Mouse (Mus musculus): ENCODE results near the gene Inafm1. TPM values are rescaled to one million over a fixed set of nuclear protein-coding genes. Genes with fewer than 3 reads are reported as not detected.
A peak's percentile ranks its signal among the peaks of the same experiment; 100 is the strongest.

The Inafm1 gene
- polyA plus RNA-seq (2015; fragmentation: Nextera tagmentation; extraction: Ambion mirVana), result 29.6 and 32.8 TPM in 2 replicates

DNA sequence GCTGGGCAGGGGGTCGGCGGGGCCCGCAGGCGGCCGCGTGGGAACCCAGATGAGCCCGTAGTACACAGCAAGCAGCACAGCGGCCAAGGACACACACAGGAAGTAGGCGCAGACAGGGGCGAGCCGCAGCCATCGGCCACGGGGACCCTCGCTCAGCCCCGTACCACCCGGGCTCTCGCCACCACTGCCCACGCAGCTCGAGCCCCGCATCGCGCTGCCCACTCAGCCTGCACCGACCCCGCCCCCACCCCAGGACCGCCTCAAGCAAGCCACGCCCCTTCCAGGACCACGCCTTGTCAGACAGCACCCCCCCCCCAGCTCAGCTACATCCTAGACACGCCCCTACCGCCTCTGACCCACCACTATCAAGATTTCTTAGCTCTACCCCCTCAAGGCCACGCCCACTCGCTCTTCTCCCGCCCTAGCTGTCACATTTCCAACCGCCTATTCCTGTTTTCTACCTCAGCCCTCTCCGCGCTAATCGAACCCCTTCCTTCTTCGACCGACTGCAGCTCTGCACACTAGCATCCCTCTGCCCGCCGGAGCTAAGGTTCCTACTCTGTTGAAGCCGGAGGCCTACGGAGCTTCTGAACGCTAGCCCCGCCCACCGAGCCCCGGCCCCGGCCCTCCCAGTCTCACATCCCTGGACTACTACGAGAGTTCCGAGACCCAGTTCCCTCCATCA is at the start of gene Inafm1:
TSS of gene Inafm1 (minus strand) at position 537 of the 685 bp plus-strand sequence.
- WGBS, result 1% methylated on average over 34 of the region's 49 CpGs

DNA sequence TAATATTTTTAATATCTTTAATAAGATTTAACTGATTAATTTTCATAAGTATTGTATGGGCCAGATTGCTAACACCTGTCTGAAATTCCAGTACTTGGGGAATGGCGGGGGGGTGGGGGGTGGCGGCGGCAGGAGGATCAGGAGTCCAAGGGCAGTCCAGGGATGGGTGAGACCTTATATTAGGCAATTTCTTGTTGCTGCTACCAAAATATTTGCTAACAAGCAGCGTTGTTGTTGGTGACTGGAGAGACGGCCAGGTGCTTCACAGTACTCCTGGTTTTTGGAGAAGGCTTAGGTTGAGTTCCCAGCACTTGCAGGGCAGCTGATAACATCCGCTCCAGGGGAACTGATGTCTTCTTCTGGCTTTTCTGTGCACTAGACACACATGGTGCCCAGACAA is 47.1 kb upstream of the Inafm1 start:
- 0 out of 2 replicates have a peak, but pooled peaks cover 3% of the 10 kb centered on the region for H3K36me3 ChIP-seq
- WGBS, result 86% methylated on average over 6 of the region's 6 CpGs
- H3K4me3 ChIP-seq (replicated peaks), result no peak overlapping the region
- H3K27ac ChIP-seq (replicated peaks), result no peak overlapping the region
- no peaks in the 10 kb centered on the region for H3K4me1 ChIP-seq
- ATAC-seq (ENCODE audit: insufficient number of reproducible peaks, low FRiP score, low TSS enrichment, low read depth), result no peak
- no peaks in the 10 kb centered on the region for H3K27me3 ChIP-seq
- H3K4me2 ChIP-seq (replicated peaks), result no peak overlapping the region
- H3K9ac ChIP-seq, result no peak overlapping the region
- no peaks in the 10 kb centered on the region for H3K9me3 ChIP-seq (replicated peaks)

More for the DNA sequence above, at the start of gene Inafm1:
- H3K36me3 ChIP-seq, result peaks cover 32% of the 10 kb centered on the region
- H3K9ac ChIP-seq, result peak within 1 kb of the TSS; percentile 70
- no peaks in the 10 kb centered on the region for H3K9me3 ChIP-seq (replicated peaks)
- peak within 1 kb of the TSS; percentile 72 for H3K4me3 ChIP-seq (replicated peaks)
- ATAC-seq (ENCODE audit: insufficient number of reproducible peaks, low FRiP score, low TSS enrichment, low read depth), result peak; percentile 88
- peak within 1 kb of the TSS; percentile 98 for H3K27ac ChIP-seq (replicated peaks)
- H3K4me2 ChIP-seq (replicated peaks), result peak within 1 kb of the TSS; percentile 89
- no peaks in the 10 kb centered on the region for H3K27me3 ChIP-seq
- H3K4me1 ChIP-seq, result peaks cover 34% of the 10 kb centered on the region

DNA sequence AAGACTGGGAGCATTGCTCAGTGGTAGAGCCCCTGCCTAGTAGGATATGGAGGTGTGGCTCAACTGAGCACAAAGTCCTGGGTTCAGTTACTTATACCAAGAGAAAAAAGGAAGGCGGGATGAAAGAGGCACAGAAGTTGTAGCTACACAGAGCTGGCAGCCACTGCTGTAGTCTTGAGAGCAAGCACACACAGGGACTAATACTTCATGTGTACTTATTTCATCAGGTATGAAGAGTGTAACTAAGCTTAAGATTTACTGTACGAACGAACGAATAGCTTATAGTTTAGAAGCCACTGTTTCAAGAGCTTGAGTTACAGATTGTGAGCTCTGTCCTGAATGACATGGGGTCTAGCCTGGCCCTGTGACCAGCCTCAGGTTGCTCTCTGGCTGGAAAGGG is 45.8 kb upstream of the Inafm1 start:
- H3K9me3 ChIP-seq (replicated peaks), result no peaks in the 10 kb centered on the region
- WGBS, result 92% methylated on average over 4 of the region's 4 CpGs
- peaks cover 3% of the 10 kb centered on the region for H3K4me1 ChIP-seq
- ATAC-seq (ENCODE audit: insufficient number of reproducible peaks, low FRiP score, low TSS enrichment, low read depth), result no peak
- H3K27ac ChIP-seq (replicated peaks), result no peak overlapping the region
- no peaks in the 10 kb centered on the region for H3K27me3 ChIP-seq
- no peak overlapping the region for H3K9ac ChIP-seq
- 0 out of 2 replicates have a peak, but pooled peaks cover 3% of the 10 kb centered on the region for H3K36me3 ChIP-seq
- no peak overlapping the region for H3K4me3 ChIP-seq (replicated peaks)
- no peak overlapping the region for H3K4me2 ChIP-seq (replicated peaks)

DNA sequence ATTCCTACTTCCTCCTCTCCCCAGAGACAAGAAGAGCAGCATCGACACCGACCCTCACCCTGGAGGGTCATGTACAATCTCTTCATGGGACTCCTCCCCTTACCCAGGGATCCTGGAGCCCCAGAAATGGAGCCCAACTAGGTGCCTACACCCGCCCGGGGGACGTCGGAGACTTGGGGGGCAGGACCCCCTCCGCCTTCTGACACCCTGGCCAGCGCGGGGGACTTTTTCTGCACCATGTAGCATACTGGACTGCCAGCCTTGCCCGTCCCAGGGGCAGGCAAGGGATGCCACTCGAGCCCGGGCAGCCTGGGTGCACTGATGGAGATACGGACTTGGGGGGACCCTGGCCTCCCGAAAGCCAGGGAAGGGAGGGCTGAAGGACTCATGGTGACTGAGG is 43.7 kb upstream of the Inafm1 start:
- no peaks in the 10 kb centered on the region for H3K9me3 ChIP-seq (replicated peaks)
- peaks cover 23% of the 10 kb centered on the region for H3K4me1 ChIP-seq
- H3K4me2 ChIP-seq (replicated peaks), result no peak overlapping the region
- ATAC-seq (ENCODE audit: insufficient number of reproducible peaks, low FRiP score, low TSS enrichment, low read depth), result no peak
- no peak overlapping the region for H3K27ac ChIP-seq (replicated peaks)
- H3K36me3 ChIP-seq, result 0 out of 2 replicates have a peak, but pooled peaks cover 3% of the 10 kb centered on the region
- WGBS, result 84% methylated on average over 14 of the region's 14 CpGs
- no peak overlapping the region for H3K4me3 ChIP-seq (replicated peaks)
- H3K9ac ChIP-seq, result no peak overlapping the region
- H3K27me3 ChIP-seq, result no peaks in the 10 kb centered on the region

DNA sequence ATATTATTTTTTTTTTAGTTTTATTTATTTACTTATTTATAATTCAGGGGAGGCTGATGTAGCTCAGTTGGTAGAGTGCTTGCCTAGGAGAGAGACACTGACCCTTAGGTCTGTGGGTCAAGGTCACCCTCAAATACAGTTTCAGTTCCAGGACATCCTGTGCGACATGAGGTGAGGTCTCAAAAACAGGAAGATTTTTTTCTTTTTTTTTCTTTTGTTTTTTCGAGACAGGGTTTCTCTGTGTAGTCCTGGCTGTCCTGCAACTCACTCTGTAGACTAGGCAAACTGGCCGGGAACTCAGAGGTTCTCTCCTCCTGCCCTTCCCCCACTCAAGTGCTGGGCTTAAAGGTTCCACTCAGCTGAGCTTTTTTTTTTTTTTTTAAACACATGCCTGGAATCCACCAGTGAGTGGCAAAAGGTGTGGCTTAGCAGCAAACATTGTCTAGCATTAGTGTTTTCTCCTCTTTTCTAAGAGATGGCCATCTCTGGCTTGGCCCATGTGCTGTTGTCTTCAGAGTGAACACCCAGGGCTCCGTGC is 41.9 kb upstream of the Inafm1 start:
- ATAC-seq (ENCODE audit: insufficient number of reproducible peaks, low FRiP score, low TSS enrichment, low read depth), result no peak
- H3K4me3 ChIP-seq (replicated peaks), result no peak overlapping the region
- 0 out of 2 replicates have a peak, but pooled peaks cover 3% of the 10 kb centered on the region for H3K36me3 ChIP-seq
- H3K9me3 ChIP-seq (replicated peaks), result no peaks in the 10 kb centered on the region
- H3K4me1 ChIP-seq, result peaks cover 41% of the 10 kb centered on the region
- 61% methylated on average over 4 of the region's 4 CpGs for WGBS
- no peak overlapping the region for H3K4me2 ChIP-seq (replicated peaks)
- no peaks in the 10 kb centered on the region; the same call in 1 of the 2 replicates for H3K27me3 ChIP-seq
- no peak overlapping the region for H3K27ac ChIP-seq (replicated peaks)
- H3K9ac ChIP-seq, result no peak overlapping the region

DNA sequence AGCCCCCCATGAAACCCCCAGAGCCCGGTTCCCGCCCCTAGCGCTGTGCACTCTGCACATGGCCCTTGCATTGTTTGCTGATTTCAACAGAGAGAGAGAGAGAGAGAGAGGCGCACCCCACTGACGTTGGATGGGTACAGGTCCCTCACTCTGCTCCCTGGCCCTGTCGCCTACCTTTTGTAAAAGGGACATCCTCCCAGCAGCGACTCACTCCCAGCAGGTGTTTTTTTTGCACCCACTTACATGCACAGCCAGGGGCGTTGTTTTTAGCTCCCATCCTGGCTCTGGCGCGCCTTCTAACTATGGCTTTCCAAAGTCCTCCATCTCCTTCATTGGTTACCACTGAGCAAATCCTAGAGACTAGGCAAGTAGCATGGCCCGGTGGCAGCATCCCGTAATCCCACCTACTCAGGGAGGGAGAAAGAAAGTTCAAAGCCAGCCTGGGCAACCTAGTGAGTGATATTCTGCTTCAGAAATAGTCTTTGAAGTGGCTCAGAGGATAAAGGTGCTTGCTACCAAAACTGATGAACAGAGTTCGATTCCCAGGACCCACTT is 40.9 kb upstream of the Inafm1 start:
- no peaks in the 10 kb centered on the region for H3K9me3 ChIP-seq (replicated peaks)
- H3K4me2 ChIP-seq (replicated peaks), result peak overlapping the region; percentile 99
- no peaks in the 10 kb centered on the region; the same call in 1 of the 2 replicates for H3K27me3 ChIP-seq
- WGBS, result 9% methylated on average over 13 of the region's 13 CpGs
- H3K4me3 ChIP-seq (replicated peaks), result peak overlapping the region; percentile 65
- peaks cover 51% of the 10 kb centered on the region for H3K4me1 ChIP-seq
- no peak for ATAC-seq (ENCODE audit: insufficient number of reproducible peaks, low FRiP score, low TSS enrichment, low read depth)
- peak overlapping the region; percentile 39 for H3K9ac ChIP-seq
- 0 out of 2 replicates have a peak, but pooled peaks cover 3% of the 10 kb centered on the region for H3K36me3 ChIP-seq
- peak overlapping the region; percentile 95 for H3K27ac ChIP-seq (replicated peaks)

DNA sequence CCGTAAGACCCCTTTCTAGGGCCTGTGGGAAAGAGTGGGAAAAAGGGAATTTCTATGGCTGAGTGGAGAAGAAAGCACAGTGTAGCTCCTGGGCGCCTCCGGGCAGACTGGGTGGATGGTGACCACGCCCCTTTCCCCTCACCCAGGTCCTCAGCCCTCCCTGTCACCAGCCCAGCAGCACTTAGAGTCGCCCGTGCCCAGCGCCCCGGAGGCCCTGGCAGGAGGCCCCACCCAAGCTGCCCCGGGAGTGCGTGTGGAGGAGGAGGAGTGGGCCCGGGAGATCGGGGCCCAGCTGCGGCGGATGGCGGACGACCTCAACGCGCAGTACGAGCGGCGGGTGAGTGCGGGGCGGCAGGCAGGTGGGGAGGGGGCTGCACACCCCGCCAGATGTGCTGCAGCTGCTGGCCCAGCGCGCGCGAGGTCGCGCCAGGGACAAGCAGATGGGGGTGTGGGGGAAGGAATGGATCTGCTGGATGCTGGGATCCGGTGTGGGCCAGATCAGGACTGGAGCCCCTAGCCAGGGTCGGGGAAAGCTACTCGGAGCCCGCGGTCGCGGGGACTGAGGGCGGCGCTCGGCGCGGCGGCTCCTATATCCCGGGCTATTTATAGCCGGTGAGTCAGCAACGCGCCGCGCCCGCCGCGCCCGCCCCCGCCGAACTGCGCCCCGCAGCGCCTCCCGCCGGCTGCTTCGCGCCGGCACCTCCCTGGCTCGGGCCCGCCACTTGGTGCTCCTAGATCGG is 40.2 kb upstream of the Inafm1 start:
- peak overlapping the region; percentile 99 for H3K4me2 ChIP-seq (replicated peaks)
- peaks cover 57% of the 10 kb centered on the region for H3K4me1 ChIP-seq
- peak overlapping the region; percentile 95 for H3K27ac ChIP-seq (replicated peaks)
- H3K9ac ChIP-seq, result peak overlapping the region; percentile 64
- under 1% methylated on average over 66 of the region's 66 CpGs for WGBS
- ATAC-seq (ENCODE audit: insufficient number of reproducible peaks, low FRiP score, low TSS enrichment, low read depth), result peak; percentile 68
- peak overlapping the region; percentile 65 for H3K4me3 ChIP-seq (replicated peaks)
- 0 out of 2 replicates have a peak, but pooled peaks cover 3% of the 10 kb centered on the region for H3K36me3 ChIP-seq
- no peaks in the 10 kb centered on the region; the same call in 1 of the 2 replicates for H3K27me3 ChIP-seq
- H3K9me3 ChIP-seq (replicated peaks), result no peaks in the 10 kb centered on the region

DNA sequence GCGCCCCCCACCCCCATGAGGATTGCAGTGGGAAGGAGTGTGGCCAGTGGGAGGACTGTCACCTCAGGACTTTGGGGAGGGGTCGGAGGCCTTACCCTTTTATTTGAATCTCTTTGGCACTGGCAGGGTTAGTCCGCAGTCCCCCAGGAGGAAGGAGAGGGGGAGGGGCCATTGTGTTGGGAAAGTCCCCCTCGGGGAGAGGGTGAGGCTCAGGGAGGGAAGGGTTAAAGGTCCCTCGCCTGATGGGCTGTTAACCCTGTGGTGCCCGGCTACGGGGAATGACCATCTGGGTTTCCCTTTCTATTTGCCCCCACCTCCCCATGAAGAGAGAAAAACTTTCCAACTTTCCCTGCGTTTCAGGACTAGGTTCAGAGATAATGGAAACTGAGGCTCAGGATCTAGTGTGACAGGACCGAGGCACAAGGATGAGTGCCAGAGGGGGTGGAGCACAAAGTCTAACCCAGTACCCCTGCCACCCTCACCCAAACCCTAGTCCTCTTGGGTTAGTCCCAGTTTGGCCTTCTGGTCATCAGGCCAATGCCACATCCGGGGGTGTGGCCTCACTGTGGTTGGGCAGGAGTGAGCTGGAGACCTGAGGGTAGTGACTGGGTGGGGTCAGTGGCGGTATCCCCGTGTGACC is 39.4 kb upstream of the Inafm1 start:
- Histone ChIP-seq H3K4me1 (peaks cover 60% of the 10 kb centered on the region), H3K4me3 (replicated peaks) (peak overlapping the region; percentile 65), H3K27me3 (no peaks in the 10 kb centered on the region; the same call in 1 of the 2 replicates), H3K36me3 (0 out of 2 replicates have a peak, but pooled peaks cover 3% of the 10 kb centered on the region), H3K27ac (replicated peaks) (peak overlapping the region; percentile 95), H3K4me2 (replicated peaks) (peak overlapping the region; percentile 99), H3K9ac (peak overlapping the region; percentile 50), H3K9me3 (replicated peaks) (no peaks in the 10 kb centered on the region)
- no peak for ATAC-seq (ENCODE audit: insufficient number of reproducible peaks, low FRiP score, low TSS enrichment, low read depth)
- 0% methylated on average over 12 of the region's 12 CpGs for WGBS

DNA sequence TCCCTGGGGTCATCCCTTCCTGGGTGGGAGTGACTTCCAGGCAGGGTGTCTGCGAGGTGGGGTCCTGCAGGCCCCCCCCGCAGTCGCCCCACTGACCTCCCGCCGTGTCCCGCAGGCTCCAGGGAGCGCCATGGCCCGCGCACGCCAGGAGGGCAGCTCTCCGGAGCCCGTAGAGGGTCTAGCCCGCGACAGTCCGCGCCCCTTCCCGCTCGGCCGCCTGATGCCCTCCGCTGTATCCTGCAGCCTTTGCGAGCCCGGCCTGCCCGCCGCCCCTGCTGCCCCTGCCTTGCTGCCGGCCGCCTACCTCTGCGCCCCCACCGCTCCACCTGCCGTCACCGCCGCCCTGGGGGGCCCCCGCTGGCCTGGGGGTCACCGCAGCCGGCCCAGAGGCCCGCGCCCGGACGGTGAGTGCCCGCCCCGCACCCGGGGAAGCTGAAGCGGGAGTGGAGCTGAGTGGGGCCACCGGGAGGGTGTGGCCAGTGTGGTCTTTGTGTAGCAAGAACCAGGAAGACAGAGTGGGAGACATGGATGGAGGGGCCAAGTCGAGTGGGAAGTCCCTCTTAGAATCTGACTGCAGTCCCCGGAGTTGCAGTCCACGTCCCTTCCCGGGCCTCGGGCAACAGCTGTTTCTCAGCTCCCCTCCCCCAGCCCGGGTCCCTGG is 38.7 kb upstream of the Inafm1 start:
- Histone ChIP-seq H3K27me3 (no peaks in the 10 kb centered on the region; the same call in 1 of the 2 replicates), H3K4me1 (peaks cover 60% of the 10 kb centered on the region), H3K9ac (peak overlapping the region; percentile 50), H3K4me3 (replicated peaks) (peak overlapping the region; percentile 65), H3K9me3 (replicated peaks) (no peaks in the 10 kb centered on the region), H3K36me3 (no peaks in the 10 kb centered on the region), H3K4me2 (replicated peaks) (peak overlapping the region; percentile 99), H3K27ac (replicated peaks) (peak overlapping the region; percentile 68)
- ATAC-seq (ENCODE audit: insufficient number of reproducible peaks, low FRiP score, low TSS enrichment, low read depth), result no peak
- WGBS, result under 1% methylated on average over 48 of the region's 49 CpGs

DNA sequence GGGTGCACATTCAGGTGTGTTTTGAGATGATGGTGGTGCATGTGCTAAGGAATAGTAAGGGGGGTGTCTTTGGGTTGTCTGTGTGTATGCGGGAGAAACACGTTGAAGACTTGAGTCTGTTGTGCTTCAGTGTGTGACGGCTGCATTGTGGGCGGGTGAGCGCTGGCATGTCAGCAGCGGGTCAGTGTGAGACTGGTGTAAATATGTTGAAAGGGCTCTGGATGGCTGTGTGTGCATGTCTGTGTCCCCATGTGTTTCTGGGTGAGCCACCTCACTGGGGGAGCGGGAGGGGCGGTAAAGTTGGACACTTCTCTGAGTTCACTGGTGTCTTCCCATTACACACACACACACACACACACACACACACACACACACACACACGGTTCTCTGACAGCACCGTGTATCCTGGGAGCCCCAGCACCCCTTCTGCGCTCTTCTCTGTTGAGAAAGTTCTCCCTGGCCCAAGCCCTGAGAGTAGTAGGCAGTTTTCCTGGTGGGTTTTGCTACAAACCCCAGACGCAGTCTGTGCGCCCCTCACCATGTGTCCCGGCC is 38.1 kb upstream of the Inafm1 start:
- Histone ChIP-seq H3K9ac (peak overlapping the region; percentile 50), H3K9me3 (replicated peaks) (no peaks in the 10 kb centered on the region), H3K4me3 (replicated peaks) (peak overlapping the region; percentile 65), H3K27ac (replicated peaks) (peak overlapping the region; percentile 68), H3K27me3 (no peaks in the 10 kb centered on the region; the same call in 1 of the 2 replicates), H3K36me3 (no peaks in the 10 kb centered on the region), H3K4me1 (peaks cover 60% of the 10 kb centered on the region), H3K4me2 (replicated peaks) (peak overlapping the region; percentile 99)
- ATAC-seq (ENCODE audit: insufficient number of reproducible peaks, low FRiP score, low TSS enrichment, low read depth), result no peak
- WGBS, result 2% methylated on average over 14 of the region's 14 CpGs

Data from embryonic facial prominence, embryonic 15.5 days (tissue).